Mouse (Mus musculus): ENCODE results near the gene Rapgef5. TPM values are rescaled to one million over a fixed set of nuclear protein-coding genes. Genes with fewer than 3 reads are reported as not detected.

The Rapgef5 gene
- polyA plus RNA-seq, 1 experiment from 2014 or later: 25.8 TPM

DNA sequence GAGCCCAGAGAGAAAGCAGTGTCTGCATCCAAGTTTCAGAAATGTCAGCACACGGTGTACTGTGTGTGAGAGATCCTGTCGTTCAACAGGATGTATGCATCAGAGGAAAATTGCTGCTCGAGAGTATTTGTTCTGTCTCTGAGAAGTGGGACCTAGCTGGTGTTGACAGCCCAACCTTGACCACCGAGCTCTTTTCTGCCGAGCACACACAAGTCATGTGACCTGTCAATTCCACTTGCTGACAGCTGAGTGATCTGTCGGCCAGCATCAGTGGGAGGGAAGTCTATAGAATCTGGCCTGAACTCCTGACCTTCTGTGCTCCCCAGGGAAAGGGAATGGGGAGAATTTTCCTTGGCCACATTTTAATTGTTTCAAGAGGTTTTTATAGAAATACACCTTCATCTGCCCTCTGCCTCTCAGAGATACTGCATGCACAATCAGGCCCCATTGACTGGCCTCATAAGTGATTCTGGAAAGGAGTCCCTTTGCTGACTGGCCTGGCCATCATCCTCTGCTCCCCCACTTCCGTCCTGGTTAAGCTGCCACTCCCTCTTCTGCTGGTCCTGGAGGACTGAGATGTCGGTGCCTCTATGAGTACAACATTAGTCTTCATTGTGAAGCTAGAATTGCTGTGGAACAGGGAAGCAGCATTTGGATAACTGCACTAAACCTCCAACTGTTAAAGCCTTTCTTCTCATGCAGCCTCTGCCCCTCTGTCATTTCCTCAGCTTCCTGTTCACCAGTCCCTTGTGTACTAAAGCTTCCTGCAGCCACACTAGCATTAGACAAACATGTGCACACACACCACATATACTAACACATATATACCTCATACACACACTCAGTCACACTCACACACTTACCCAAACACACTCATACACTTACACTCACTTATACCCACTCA lies 228.6 kb downstream of the Rapgef5 start:
- Histone ChIP-seq H3K4me3 (ENCODE audit: low read length) (no peak overlapping the region), H3K4me2 (ENCODE audit: low read depth, low read length) (no peak overlapping the region), H3K27ac (ENCODE audit: low read length) (peak overlapping the region; percentile 50), H3K9ac (ENCODE audit: low read length) (no peak overlapping the region), H3K36me3 (ENCODE audit: control insufficient read depth, insufficient read depth, low read length) (peaks cover 4% of the 10 kb centered on the region), H3K27me3 (ENCODE audit: control insufficient read depth, insufficient read depth, low read depth, low read length) (no peaks in the 10 kb centered on the region), H3K4me1 (replicated peaks; ENCODE audit: control insufficient read depth, insufficient read depth, low read length) (0 out of 2 replicates have a peak, but pooled peaks cover 6% of the 10 kb centered on the region), H3K9me3 (ENCODE audit: control insufficient read depth, low read length) (no peaks in the 10 kb centered on the region)
- peak; percentile 68 for ATAC-seq (ENCODE audit: low read depth)
- 10% methylated on average over 8 of the region's 8 CpGs for WGBS

GRCm38 (mm10) chr12:117746611-117747010 lies 230.3 kb downstream of the Rapgef5 start:
- peaks cover 6% of the 10 kb centered on the region; the same call in 1 of the 2 replicates for H3K4me1 ChIP-seq (replicated peaks; ENCODE audit: control insufficient read depth, insufficient read depth, low read length)
- peaks cover 4% of the 10 kb centered on the region for H3K36me3 ChIP-seq (ENCODE audit: control insufficient read depth, insufficient read depth, low read length)
- no peak overlapping the region for H3K4me3 ChIP-seq (ENCODE audit: low read length)
- H3K27ac ChIP-seq (ENCODE audit: low read length): no peak overlapping the region
- 88% methylated on average over 7 of the region's 7 CpGs for WGBS
- H3K4me2 ChIP-seq (ENCODE audit: low read depth, low read length): no peak overlapping the region
- H3K9me3 ChIP-seq (ENCODE audit: control insufficient read depth, low read length): no peaks in the 10 kb centered on the region
- no peaks in the 10 kb centered on the region for H3K27me3 ChIP-seq (ENCODE audit: control insufficient read depth, insufficient read depth, low read depth, low read length)
- ATAC-seq (ENCODE audit: low read depth): no peak
- H3K9ac ChIP-seq (ENCODE audit: low read length): no peak overlapping the region

- H3K27ac ChIP-seq (ENCODE audit: low read length): peak overlapping the region; percentile 28
- H3K4me1 ChIP-seq (replicated peaks; ENCODE audit: control insufficient read depth, insufficient read depth, low read length): peaks cover 3% of the 10 kb centered on the region
- H3K4me3 ChIP-seq (ENCODE audit: low read length): no peak overlapping the region
- H3K27me3 ChIP-seq (ENCODE audit: control insufficient read depth, insufficient read depth, low read depth, low read length): no peaks in the 10 kb centered on the region
- no peak for ATAC-seq (ENCODE audit: low read depth)
- WGBS: 40% methylated on average over 9 of the region's 9 CpGs
- peaks cover 2% of the 10 kb centered on the region; the same call in 1 of the 2 replicates for H3K36me3 ChIP-seq (ENCODE audit: control insufficient read depth, insufficient read depth, low read length)
- no peak overlapping the region for H3K4me2 ChIP-seq (ENCODE audit: low read depth, low read length)
- no peak overlapping the region for H3K9ac ChIP-seq (ENCODE audit: low read length)
- no peaks in the 10 kb centered on the region for H3K9me3 ChIP-seq (ENCODE audit: control insufficient read depth, low read length)
These were observed 234.8 kb downstream of the Rapgef5 start for GRCm38 (mm10) chr12:117751045-117751444.

DNA sequence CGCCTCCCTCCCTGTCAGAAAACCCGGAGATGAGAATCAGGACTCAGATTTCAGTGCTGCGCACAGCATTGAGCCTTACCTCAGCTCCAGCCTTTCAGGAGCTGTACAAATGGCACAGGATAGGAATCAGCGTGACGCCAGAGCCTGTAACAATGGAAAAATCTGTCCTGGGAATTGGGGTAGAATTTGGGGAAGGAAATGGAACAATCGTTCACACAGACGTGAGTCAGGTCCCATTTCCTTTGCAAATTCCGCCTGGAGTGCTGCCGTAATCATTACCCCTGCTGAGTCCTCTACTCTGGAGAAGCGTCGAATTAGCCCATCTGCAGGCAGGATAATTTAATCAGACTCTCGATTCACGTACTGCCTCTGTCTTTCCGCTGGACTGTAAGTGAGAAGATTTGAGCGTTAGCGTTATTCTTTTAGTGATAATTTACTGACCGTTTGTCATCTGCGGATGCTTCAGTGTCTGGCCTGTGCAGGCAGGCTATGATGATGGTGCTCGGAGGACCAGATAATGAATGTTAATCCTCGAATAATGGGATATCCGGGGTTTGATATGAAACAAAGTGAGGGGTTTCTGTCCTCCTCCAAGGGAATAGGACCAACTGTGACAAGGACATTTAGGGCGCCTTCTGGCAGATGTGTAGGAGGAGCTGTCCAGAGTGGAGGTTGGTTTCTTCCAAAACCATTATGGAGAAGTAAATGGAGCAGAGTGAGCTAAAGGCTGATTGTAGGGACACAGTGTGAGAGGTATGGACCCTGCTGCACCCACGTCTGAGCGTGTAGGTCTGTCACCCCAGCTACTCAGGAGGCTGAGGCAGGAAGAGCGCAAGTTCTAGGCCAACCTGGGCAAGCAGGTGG lies 235.5 kb downstream of the Rapgef5 start:
- Histone ChIP-seq H3K36me3 (ENCODE audit: control insufficient read depth, insufficient read depth, low read length) (peaks cover 5% of the 10 kb centered on the region; the same call in 1 of the 2 replicates), H3K27ac (ENCODE audit: low read length) (peak overlapping the region; percentile 28), H3K4me3 (ENCODE audit: low read length) (no peak overlapping the region), H3K4me2 (ENCODE audit: low read depth, low read length) (no peak overlapping the region), H3K9ac (ENCODE audit: low read length) (no peak overlapping the region), H3K4me1 (replicated peaks; ENCODE audit: control insufficient read depth, insufficient read depth, low read length) (peaks cover 3% of the 10 kb centered on the region), H3K27me3 (ENCODE audit: control insufficient read depth, insufficient read depth, low read depth, low read length) (no peaks in the 10 kb centered on the region), H3K9me3 (ENCODE audit: control insufficient read depth, low read length) (no peaks in the 10 kb centered on the region)
- peak; percentile 75 for ATAC-seq (ENCODE audit: low read depth)
- WGBS: 46% methylated on average over 25 of the region's 25 CpGs

DNA sequence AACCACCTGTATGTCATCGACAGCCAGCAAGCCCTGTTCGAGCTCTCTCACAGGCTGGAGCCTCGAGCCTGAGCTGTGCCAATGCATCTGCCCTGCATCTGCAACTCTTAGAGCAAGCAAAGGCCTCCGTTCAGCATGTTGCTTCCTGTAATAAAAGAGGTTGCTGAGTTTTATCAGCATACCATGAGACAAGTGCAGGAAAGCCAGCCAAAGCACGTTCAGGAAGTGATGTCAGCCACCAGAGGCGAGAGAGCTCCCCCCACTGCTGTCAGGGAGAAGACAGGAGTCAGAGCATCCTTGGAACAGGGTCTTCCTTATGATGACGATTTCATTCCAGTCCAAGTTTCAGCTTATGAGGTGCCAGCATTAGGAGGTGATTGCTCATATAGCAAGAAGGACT lies 239.7 kb downstream of the Rapgef5 start:
- Histone ChIP-seq H3K27me3 (ENCODE audit: control insufficient read depth, insufficient read depth, low read depth, low read length) (no peaks in the 10 kb centered on the region), H3K36me3 (ENCODE audit: control insufficient read depth, insufficient read depth, low read length) (peaks cover 3% of the 10 kb centered on the region; the same call in 1 of the 2 replicates), H3K9me3 (ENCODE audit: control insufficient read depth, low read length) (no peaks in the 10 kb centered on the region), H3K27ac (ENCODE audit: low read length) (no peak overlapping the region), H3K4me3 (ENCODE audit: low read length) (no peak overlapping the region), H3K9ac (ENCODE audit: low read length) (no peak overlapping the region), H3K4me2 (ENCODE audit: low read depth, low read length) (no peak overlapping the region), H3K4me1 (replicated peaks; ENCODE audit: control insufficient read depth, insufficient read depth, low read length) (peaks cover 3% of the 10 kb centered on the region)
- WGBS: 31% methylated on average over 7 of the region's 7 CpGs
- peak; percentile 37; the same call in 1 of the 2 replicates for ATAC-seq (ENCODE audit: low read depth)

GRCm38 (mm10) chr12:117760373-117760772 lies 244.1 kb downstream of the Rapgef5 start:
- 79% methylated on average over 5 of the region's 5 CpGs for WGBS

DNA sequence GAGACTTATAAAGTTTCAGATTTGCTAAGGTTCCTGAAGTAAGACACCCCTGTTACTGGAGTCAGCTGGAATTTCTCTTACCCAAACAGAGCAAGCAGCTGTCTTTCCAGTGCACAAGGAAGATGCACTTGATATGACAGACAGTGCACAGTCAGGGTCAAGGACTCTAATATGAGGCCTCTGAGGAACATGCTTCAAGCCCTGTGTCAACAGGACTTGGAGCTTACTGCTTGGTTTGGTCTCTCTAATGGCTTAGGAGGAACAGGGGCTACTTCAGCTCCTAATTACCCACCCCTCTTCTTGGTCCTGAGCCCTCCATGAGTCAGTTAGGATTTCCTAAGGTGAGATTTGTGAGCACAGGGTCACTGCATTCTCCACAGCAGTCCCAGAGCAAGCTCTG lies 244.6 kb downstream of the Rapgef5 start:
- ATAC-seq (ENCODE audit: low read depth): no peak
- H3K4me1 ChIP-seq (replicated peaks; ENCODE audit: control insufficient read depth, insufficient read depth, low read length): 0 out of 2 replicates have a peak, but pooled peaks cover 1% of the 10 kb centered on the region
- H3K27me3 ChIP-seq (ENCODE audit: control insufficient read depth, insufficient read depth, low read depth, low read length): no peaks in the 10 kb centered on the region
- H3K27ac ChIP-seq (ENCODE audit: low read length): no peak overlapping the region
- H3K36me3 ChIP-seq (ENCODE audit: control insufficient read depth, insufficient read depth, low read length): 0 out of 2 replicates have a peak, but pooled peaks cover 3% of the 10 kb centered on the region
- H3K9me3 ChIP-seq (ENCODE audit: control insufficient read depth, low read length): no peaks in the 10 kb centered on the region
- H3K9ac ChIP-seq (ENCODE audit: low read length): no peak overlapping the region
- H3K4me3 ChIP-seq (ENCODE audit: low read length): no peak overlapping the region
- H3K4me2 ChIP-seq (ENCODE audit: low read depth, low read length): no peak overlapping the region

More at GRCm38 (mm10) chr12:117760373-117760772, 244.1 kb downstream of the Rapgef5 start:
- Histone ChIP-seq H3K4me2 (ENCODE audit: low read depth, low read length) (no peak overlapping the region), H3K4me3 (ENCODE audit: low read length) (no peak overlapping the region), H3K27ac (ENCODE audit: low read length) (no peak overlapping the region), H3K36me3 (ENCODE audit: control insufficient read depth, insufficient read depth, low read length) (0 out of 2 replicates have a peak, but pooled peaks cover 3% of the 10 kb centered on the region), H3K9ac (ENCODE audit: low read length) (no peak overlapping the region), H3K4me1 (replicated peaks; ENCODE audit: control insufficient read depth, insufficient read depth, low read length) (0 out of 2 replicates have a peak, but pooled peaks cover 3% of the 10 kb centered on the region), H3K9me3 (ENCODE audit: control insufficient read depth, low read length) (no peaks in the 10 kb centered on the region), H3K27me3 (ENCODE audit: control insufficient read depth, insufficient read depth, low read depth, low read length) (no peaks in the 10 kb centered on the region)
- no peak for ATAC-seq (ENCODE audit: low read depth)

- Histone ChIP-seq H3K4me1 (replicated peaks; ENCODE audit: control insufficient read depth, insufficient read depth, low read length) (no peaks in the 10 kb centered on the region), H3K36me3 (ENCODE audit: control insufficient read depth, insufficient read depth, low read length) (no peaks in the 10 kb centered on the region), H3K9ac (ENCODE audit: low read length) (no peak overlapping the region), H3K27ac (ENCODE audit: low read length) (no peak overlapping the region), H3K4me3 (ENCODE audit: low read length) (no peak overlapping the region), H3K4me2 (ENCODE audit: low read depth, low read length) (no peak overlapping the region), H3K9me3 (ENCODE audit: control insufficient read depth, low read length) (no peaks in the 10 kb centered on the region), H3K27me3 (ENCODE audit: control insufficient read depth, insufficient read depth, low read depth, low read length) (no peaks in the 10 kb centered on the region)
- 35% methylated on average over 1 of the region's 1 CpGs for WGBS
- no peak for ATAC-seq (ENCODE audit: low read depth)
These were observed 245.4 kb downstream of the Rapgef5 start for GRCm38 (mm10) chr12:117761698-117762097.

DNA sequence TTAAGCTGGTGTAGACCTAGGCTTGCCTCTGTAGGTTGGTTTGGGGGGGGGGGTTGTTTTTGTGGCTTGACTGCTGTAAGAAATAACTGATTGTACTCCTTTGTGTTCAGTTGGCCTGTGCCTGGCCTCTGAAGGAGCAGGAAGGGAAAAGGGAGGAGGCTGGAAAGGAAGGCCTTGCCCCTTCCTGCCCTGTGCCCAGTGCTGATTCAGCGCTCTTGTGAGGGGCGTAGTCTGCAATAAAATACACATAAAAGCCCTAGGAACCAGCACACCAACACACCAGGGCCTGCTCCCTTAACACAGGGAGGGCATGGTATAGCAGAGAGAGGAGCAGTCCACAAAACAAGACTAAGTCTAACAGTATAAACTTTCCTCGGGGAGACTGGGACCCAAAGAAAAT lies 247.0 kb downstream of the Rapgef5 start:
- Histone ChIP-seq H3K9me3 (ENCODE audit: control insufficient read depth, low read length) (no peaks in the 10 kb centered on the region), H3K4me1 (replicated peaks; ENCODE audit: control insufficient read depth, insufficient read depth, low read length) (no peaks in the 10 kb centered on the region), H3K27ac (ENCODE audit: low read length) (peak overlapping the region; percentile 61; the same call in 1 of the 2 replicates), H3K36me3 (ENCODE audit: control insufficient read depth, insufficient read depth, low read length) (no peaks in the 10 kb centered on the region), H3K9ac (ENCODE audit: low read length) (no peak overlapping the region), H3K27me3 (ENCODE audit: control insufficient read depth, insufficient read depth, low read depth, low read length) (no peaks in the 10 kb centered on the region), H3K4me3 (ENCODE audit: low read length) (no peak overlapping the region), H3K4me2 (ENCODE audit: low read depth, low read length) (no peak overlapping the region)
- peak; percentile 84 for ATAC-seq (ENCODE audit: low read depth)
- 64% methylated on average over 3 of the region's 3 CpGs for WGBS

All from lung, embryonic 16.5 days (tissue).